Mouse (Mus musculus) layer of hippocampus, adult 18-20 months (tissue): ENCODE measurements around the gene Syce1. TPM values are rescaled to one million over a fixed set of nuclear protein-coding genes. Genes with fewer than 3 reads are reported as not detected.
"Not testable (repeated sequence)": the region's sequence is repeated elsewhere in the genome, so short reads cannot be mapped to it uniquely, and the experiment has no call there.

ENCODE experiments used
- DNase-seq, 2 experiments: peaks; one replicate each; pipeline ENCODE4 v3.0.0; 2022; ENCODE audit warnings: low spot score in 2 of 2
- total RNA-seq, 2 experiments: library from RNA; stranded (reverse); gene quantifications; 2 replicates each; pipeline ENCODE4 v1.2.3; 2021

The Syce1 gene
- total RNA-seq, 2 experiments from 2014 or later, result not detected

GRCm38 (mm10) chr7:140765888-140766739 is 21.5 kb downstream of the Syce1 start:
- peak in 1 of 2 experiments; percentile 13 for DNase-seq

- DNase-seq, result not testable (repeated sequence)
Measured at GRCm38 (mm10) chr7:140765391-140765790, 22.3 kb downstream of the Syce1 start.

GRCm38 (mm10) chr7:140763447-140764020 is 24.1 kb downstream of the Syce1 start, which contains the start of gene Cyp2e1:
TSS of gene Cyp2e1 (plus strand) at chr7:140763739.
- no peak for DNase-seq

GRCm38 (mm10) chr7:140760647-140761046 is 27.0 kb downstream of the Syce1 start:
- DNase-seq, result no peak

GRCm38 (mm10) chr7:140756151-140756854 is 31.3 kb downstream of the Syce1 start:
- DNase-seq, result peak in 1 of 2 experiments; percentile 51

- DNase-seq, result no peak
Measured at GRCm38 (mm10) chr7:140754556-140754955, 33.1 kb downstream of the Syce1 start.

- no peak for DNase-seq
Measured at GRCm38 (mm10) chr7:140748827-140749160, 38.9 kb downstream of the Syce1 start.

GRCm38 (mm10) chr7:140748116-140748826 is 39.4 kb downstream of the Syce1 start:
- peak in 1 of 2 experiments; percentile 70 for DNase-seq

GRCm38 (mm10) chr7:140747402-140747801 is 40.2 kb downstream of the Syce1 start:
- peak in 1 of 2 experiments; percentile 19 for DNase-seq

GRCm38 (mm10) chr7:140733162-140733561 is 54.5 kb downstream of the Syce1 start:
- DNase-seq, result no peak

Other genes with a start within 250 kb of the Syce1 start
- gene Olfr538, start 220.0 kb downstream of the Syce1 start, total RNA-seq, result under 1 TPM in 1 of 2 experiments, not detected in 1; 0.25 TPM
- under 1 TPM; 0.25 to 0.37 TPM for gene Olfr46, start 186.6 kb downstream of the Syce1 start, total RNA-seq
- not detected for gene Olfr61, start 158.9 kb downstream of the Syce1 start, total RNA-seq
- under 1 TPM in 1 of 2 experiments, not detected in 1; 0.25 TPM for gene Olfr53, start 141.4 kb downstream of the Syce1 start, total RNA-seq
- gene Olfr539, start 127.9 kb downstream of the Syce1 start, total RNA-seq, result under 1 TPM; 0.13 to 0.15 TPM
- gene Olfr45, start 105.9 kb downstream of the Syce1 start, total RNA-seq, result under 1 TPM in 1 of 2 experiments, not detected in 1; 0.10 TPM
- not detected for gene Olfr541, start 90.6 kb downstream of the Syce1 start, total RNA-seq
- gene Cyp2e1, start 24.1 kb downstream of the Syce1 start, total RNA-seq, result not detected
- gene Zfp941, start 34.3 kb upstream of the Syce1 start, total RNA-seq, result 10 to 100 TPM; 12.8 to 14.9 TPM
- gene Urah, start 47.2 kb upstream of the Syce1 start, total RNA-seq, result 1 to 10 TPM in 1 of 2 experiments, under 1 TPM in 1; 0.99 to 2.3 TPM
- gene Scgb1c1, start 57.7 kb upstream of the Syce1 start, total RNA-seq, result not detected
- not detected for gene Odf3, start 60.0 kb upstream of the Syce1 start, total RNA-seq
- 1 to 10 TPM in 1 of 2 experiments, under 1 TPM in 1; 0.37 to 1.2 TPM for gene Gm45785, start 68.5 kb upstream of the Syce1 start, total RNA-seq
- gene Ric8a, start 69.1 kb upstream of the Syce1 start, total RNA-seq, result 10 to 100 TPM; 68.9 to 73.1 TPM
- 10 to 100 TPM; 24.7 to 26.2 TPM for gene Bet1l, start 69.7 kb upstream of the Syce1 start, total RNA-seq
- gene Psmd13, start 94.1 kb upstream of the Syce1 start, total RNA-seq, result 100 to 1,000 TPM; 104 to 112 TPM
- 10 to 100 TPM; 75.3 to 75.8 TPM for gene Sirt3, start 94.5 kb upstream of the Syce1 start, total RNA-seq
- gene Cox8b, start 112.6 kb upstream of the Syce1 start, total RNA-seq, result 1 to 10 TPM; 1.2 to 3.7 TPM
- gene Nlrp6, start 133.1 kb upstream of the Syce1 start, total RNA-seq, result under 1 TPM; 0.48 to 0.50 TPM
- 1 to 10 TPM; 4.0 to 4.6 TPM for gene Pgghg, start 153.5 kb upstream of the Syce1 start, total RNA-seq
- gene Ifitm5, start 162.4 kb upstream of the Syce1 start, total RNA-seq, result not detected
- not detected for gene Gm45717, start 168.1 kb upstream of the Syce1 start, total RNA-seq
- 10 to 100 TPM; 11.0 to 12.9 TPM for gene Ifitm2, start 168.1 kb upstream of the Syce1 start, total RNA-seq
- gene Ifitm1, start 179.4 kb upstream of the Syce1 start, total RNA-seq, result 1 to 10 TPM; 1.1 to 1.7 TPM
- 10 to 100 TPM in 1 of 2 experiments, 1 to 10 TPM in 1; 8.0 to 11.4 TPM for gene Ifitm3, start 222.9 kb upstream of the Syce1 start, total RNA-seq
- gene Ifitm6, start 230.1 kb upstream of the Syce1 start, total RNA-seq, result not detected
- not detected for gene Gm17387, start 241.3 kb upstream of the Syce1 start, total RNA-seq